Mouse (Mus musculus) adrenal gland (tissue): ENCODE measurements around the gene Gm3336.

Source experiments
- intact Hi-C: fragments of 180-260 bp; cut with DNase I; formaldehyde crosslinking; loops from one replicate; pipeline ENCODE4 v1.15.1; 2025

Gm3336 gene

GRCm38 (mm10) chr8:70762118-70762517 is 43.8 kb downstream of the Gm3336 start:
- intact Hi-C loops, result no loop called here

- intact Hi-C loops, result no loop called here
These were observed 45.0 kb downstream of the Gm3336 start for GRCm38 (mm10) chr8:70763354-70763753.

GRCm38 (mm10) chr8:70764026-70764425 is 45.7 kb downstream of the Gm3336 start:
- intact Hi-C loops, result no loop called here

- intact Hi-C loops, result no loop called here
These were observed 46.3 kb downstream of the Gm3336 start for GRCm38 (mm10) chr8:70764676-70765075.

- intact Hi-C loops, result no loop called here
These were observed 47.0 kb downstream of the Gm3336 start for GRCm38 (mm10) chr8:70765329-70765728.

- intact Hi-C loops, result no loop called here
These were observed 47.7 kb downstream of the Gm3336 start for GRCm38 (mm10) chr8:70765838-70766570.

- intact Hi-C loops, result no loop called here
These were observed 48.5 kb downstream of the Gm3336 start for GRCm38 (mm10) chr8:70766571-70767440.

GRCm38 (mm10) chr8:70767503-70767902 is 49.2 kb downstream of the Gm3336 start:
- intact Hi-C loops, result no loop called here

- intact Hi-C loops, result no loop called here
These were observed 50.0 kb downstream of the Gm3336 start for GRCm38 (mm10) chr8:70768231-70768776.

GRCm38 (mm10) chr8:70768956-70769355 is 50.6 kb downstream of the Gm3336 start:
- intact Hi-C loops, result no loop called here

- intact Hi-C loops, result no loop called here
These were observed 51.0 kb downstream of the Gm3336 start for GRCm38 (mm10) chr8:70769359-70769758.

- intact Hi-C loops, result no loop called here
These were observed 51.5 kb downstream of the Gm3336 start for GRCm38 (mm10) chr8:70769858-70770257.

- intact Hi-C loops, result no loop called here
These were observed 52.4 kb downstream of the Gm3336 start for GRCm38 (mm10) chr8:70770748-70771147.

GRCm38 (mm10) chr8:70771217-70771616 is 52.9 kb downstream of the Gm3336 start:
- intact Hi-C loops, result no loop called here

GRCm38 (mm10) chr8:70772075-70772474 is 53.7 kb downstream of the Gm3336 start:
- intact Hi-C loops, result no loop called here
